Mouse (Mus musculus) embryonic fibroblast, embryonic 13.5 days (primary cell): ENCODE measurements around the gene Coasy.

Source experiments
- CTCF ChIP-seq: IDR thresholded peaks from 2 replicates; pipeline ENCODE4 v1.5.1; 2011; ENCODE audit warnings: mild to moderate bottlenecking, control low read depth, low read length, moderate library complexity, borderline replicate concordance; ENCODE audit not compliant: insufficient read depth
- POLR2A ChIP-seq: IDR thresholded peaks from 2 replicates; pipeline ENCODE4 v1.6.1; 2011; ENCODE audit warnings: low read depth, mild to moderate bottlenecking, control low read depth, low read length, moderate library complexity

GRCm38 (mm10) chr11:101080421-101080820, 1.9 kb upstream of the Coasy start:
- TF ChIP-seq CTCF, result no peak
- no peak for TF ChIP-seq POLR2A
